Mouse (Mus musculus): Measurements from ENCODE around the gene Vezt. TPM values are rescaled to one million over a fixed set of nuclear protein-coding genes. Genes with fewer than 3 reads are reported as not detected.

Gene Vezt
- total RNA-seq, 2 experiments from 2014 or later, result 58.2 to 62.3 TPM

DNA sequence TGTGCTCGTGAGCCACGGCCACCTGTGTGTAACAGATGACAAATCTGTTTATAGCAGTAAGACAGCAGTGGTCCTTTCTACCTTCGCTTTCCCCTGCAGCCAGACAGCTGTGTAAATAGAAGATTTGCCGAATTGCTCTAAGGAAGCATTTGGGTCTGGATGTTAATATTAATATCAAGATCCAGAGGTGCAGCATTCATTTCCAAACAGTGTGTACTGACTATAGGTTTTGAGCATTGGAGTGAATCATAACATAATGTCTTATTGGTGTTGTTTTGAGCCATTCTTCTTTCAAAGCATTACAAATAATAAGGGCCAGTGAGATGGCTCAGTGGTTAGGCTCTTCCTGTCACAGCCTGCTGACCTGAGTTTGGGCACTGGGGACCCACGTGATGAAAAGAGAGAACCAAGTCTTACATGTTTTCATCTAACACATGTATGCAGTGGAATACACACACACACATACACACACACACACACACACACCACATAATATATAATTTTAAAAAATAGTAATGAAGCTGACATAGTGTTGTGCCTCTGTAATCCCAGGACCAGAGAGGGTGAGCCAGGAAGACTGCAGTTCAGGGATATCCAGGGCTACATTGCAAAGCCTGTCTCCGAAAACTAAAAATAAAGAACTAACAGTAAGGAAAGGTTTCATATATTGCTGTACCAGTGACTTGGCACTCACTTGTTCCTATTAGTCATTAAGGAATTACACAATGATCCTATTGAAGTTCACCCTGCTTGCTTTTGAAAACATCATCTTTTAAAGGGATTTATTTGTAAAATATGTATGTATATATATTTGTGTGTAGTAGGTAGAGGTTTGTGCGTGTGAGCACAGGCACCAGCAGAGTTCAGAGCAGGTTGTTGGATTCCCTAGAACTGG is 3.0 kb upstream of the Vezt start:
- DNase-seq (ENCODE audit: low spot score in 2 of 2), result no peak

- no peak for DNase-seq (ENCODE audit: low spot score in 2 of 2)
Observed at GRCm38 (mm10) chr10:94037596-94037995, 2.0 kb upstream of the Vezt start.

DNA sequence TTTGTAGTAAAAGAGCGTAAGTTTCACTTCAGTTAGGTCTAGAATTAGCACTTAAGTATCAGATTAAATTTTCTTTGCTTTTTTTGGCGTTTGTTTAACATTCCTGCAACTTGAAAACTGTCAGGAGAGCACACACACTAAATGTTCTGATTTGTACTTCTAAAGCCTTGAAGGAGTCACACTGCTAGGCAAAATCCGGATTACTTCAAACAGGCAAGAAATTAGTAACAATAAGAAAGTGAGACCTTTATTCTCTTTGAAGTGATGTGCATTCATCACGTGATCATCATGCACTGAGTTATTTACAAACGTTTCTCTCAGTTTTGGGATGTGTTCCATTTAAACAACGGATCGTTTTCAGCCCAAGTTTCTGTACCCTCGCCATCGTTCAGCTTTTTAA is 1.6 kb upstream of the Vezt start:
- no peak for DNase-seq (ENCODE audit: low spot score in 2 of 2)

GRCm38 (mm10) chr10:94036375-94036758 is 750 bp upstream of the Vezt start:
- peak in 1 of 2 experiments; percentile 7 for DNase-seq (ENCODE audit: low spot score in 2 of 2)

DNA sequence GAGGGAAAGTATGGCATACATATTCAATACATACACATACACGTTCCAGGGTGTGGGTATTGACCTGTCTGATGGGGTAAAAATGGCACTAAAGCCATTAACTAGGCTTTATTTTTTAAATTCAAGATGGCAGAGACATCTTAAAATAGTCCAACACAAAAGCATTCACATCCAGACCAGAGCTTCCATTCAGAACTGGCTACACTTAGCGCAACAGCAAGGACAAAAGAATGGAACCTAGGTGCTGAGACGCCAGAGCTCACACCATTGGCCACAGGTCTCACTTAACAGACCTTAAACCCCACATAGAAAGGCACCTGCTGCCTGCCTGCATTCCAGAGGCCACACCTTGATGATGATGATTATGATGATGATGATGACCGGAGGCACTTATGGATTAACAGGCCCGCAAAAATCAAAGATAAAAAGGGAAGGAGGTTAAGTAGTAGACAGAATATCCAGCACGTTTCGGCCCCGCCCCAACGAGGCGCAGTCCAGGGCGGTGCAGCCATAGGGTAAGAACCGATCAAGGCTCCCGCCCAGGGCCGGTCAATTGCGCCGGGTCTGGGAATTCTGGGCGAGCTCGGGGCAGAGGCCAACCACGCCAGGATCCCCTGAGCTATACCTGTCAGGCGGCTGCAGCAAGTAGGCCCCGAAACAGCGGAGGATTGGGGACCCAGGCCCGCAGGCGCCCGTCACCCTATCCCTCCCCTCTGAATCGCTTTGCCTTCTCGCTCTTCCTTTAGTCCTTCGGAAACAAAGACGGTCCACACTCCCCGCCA is 550 bp downstream of the Vezt start:
- DNase-seq (ENCODE audit: low spot score in 2 of 2), result no peak

- no peak for DNase-seq (ENCODE audit: low spot score in 2 of 2)
Observed at GRCm38 (mm10) chr10:94031164-94031563, 4.5 kb downstream of the Vezt start.

DNA sequence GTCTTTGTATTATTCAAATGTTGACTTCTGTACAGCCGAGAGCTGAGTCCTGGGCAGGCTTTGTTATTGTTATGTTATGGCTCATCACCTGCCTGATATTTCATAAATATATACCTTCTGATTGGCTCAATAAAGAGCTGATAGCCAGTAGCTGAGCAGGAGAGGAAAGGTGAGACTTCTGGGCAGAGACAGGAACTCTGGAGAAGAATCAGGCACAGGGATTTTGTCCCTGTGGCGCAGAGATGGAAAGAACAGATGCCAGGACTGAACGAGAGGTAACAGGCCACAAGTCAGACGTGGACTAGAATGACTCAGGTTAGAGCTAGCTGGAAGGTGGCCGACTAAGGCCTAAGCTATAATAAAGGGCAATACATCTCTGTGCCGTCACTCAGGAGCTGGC is 7.1 kb downstream of the Vezt start:
- no peak for DNase-seq (ENCODE audit: low spot score in 2 of 2)

GRCm38 (mm10) chr10:94025079-94025478 is 10.5 kb downstream of the Vezt start:
- no peak for DNase-seq (ENCODE audit: low spot score in 2 of 2)

GRCm38 (mm10) chr10:94021059-94021458 is 14.6 kb downstream of the Vezt start:
- DNase-seq (ENCODE audit: low spot score in 2 of 2), result no peak

DNA sequence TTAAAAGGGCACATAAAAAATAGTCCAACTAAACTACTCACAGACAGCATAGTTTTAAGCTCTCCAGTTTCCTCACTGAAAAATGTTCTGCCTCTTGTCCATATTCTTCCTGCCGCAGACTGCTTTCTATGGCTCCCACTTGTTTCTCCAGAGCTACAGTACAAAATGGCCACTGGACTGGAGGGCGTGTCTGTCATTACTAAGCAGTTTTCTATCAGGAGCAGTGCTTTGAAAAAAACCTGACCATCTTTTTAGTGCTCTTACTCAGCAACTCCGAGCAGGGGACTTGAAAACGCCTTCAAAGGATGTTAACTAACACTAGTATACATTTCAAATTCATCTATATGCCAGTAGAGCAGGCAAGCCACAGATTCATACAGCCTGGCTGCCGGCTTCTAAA is 15.0 kb downstream of the Vezt start:
- DNase-seq (ENCODE audit: low spot score in 2 of 2), result no peak

DNA sequence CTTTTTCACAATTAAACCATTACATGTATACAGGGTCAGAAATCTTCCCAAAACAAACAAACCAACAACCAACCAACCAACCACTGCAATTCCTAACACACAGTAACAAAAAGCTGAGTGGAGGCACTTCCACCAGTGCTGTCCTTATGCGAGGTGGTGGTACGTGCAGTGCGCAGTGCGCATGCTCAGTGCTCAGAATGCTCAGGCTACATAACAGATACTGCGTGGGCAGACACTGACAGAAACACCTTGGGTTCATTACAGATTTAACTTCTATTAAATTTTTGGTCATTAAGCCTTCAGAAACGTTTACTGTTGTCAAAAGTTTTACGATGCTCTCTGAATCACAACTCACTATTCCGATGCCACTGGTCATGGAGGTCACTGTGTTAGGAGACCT is 18.2 kb downstream of the Vezt start:
- no peak for DNase-seq (ENCODE audit: low spot score in 2 of 2)

DNA sequence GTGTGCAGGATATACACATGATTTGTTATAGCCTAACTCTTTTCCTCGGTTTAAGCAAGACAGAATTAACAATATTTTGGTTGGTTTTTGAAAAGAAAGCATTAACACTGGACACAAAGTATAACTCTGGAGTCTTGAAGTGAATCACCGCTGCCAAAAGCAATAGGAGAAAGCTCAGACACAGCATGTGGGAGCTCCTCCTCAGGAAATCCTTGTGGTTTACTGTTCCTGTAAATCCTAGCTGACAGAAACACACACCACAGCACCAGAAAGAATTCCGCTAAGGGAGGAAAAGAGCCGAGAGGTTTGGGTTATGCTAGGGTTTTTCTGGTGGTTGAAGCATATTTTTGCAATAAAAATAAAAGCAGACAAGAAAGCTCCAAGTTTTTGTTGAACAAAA is 21.4 kb downstream of the Vezt start:
- no peak for DNase-seq (ENCODE audit: low spot score in 2 of 2)

DNA sequence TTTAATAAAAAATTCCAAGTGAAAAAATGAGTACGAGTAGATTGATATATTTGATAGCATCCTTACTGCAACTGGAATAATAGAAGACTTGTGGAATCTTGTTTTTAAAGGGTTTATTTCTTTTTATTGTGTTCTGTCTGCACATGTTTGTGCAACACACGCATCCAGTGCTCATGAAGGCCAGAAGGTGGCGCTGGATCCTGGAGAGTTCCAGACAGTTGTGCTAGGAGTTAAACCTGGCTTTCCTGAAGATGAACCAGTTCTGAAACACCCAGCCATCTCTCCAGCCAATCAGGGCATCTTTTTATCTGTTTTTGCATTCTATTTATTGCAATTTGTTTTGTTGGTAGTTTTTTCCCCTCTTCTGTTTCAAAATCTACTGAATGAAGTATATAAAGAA is 22.4 kb downstream of the Vezt start:
- peak in 1 of 2 experiments; percentile 45 for DNase-seq (ENCODE audit: low spot score in 2 of 2)

DNA sequence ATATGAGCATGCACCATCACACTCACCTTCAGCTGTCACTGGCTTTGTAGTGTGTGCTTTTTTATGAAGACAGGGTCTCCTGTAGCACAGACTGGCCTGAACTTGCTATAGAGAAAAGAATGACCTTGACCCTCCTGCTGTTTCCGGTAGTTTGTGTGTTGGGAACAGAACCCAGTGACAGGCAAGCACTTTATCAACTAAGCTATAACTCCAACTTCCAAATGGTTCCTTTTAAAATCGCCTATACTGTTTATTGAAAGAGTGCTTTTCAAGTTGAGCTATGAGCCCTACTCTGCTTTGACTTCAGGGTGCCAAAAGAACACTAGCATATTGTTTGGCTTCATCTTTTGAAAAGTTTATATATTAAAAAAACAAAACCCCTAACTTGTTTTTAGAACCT is 24.6 kb downstream of the Vezt start:
- no peak for DNase-seq (ENCODE audit: low spot score in 2 of 2)

- no peak for DNase-seq (ENCODE audit: low spot score in 2 of 2)
Observed at GRCm38 (mm10) chr10:94009991-94010679, 25.5 kb downstream of the Vezt start.

DNA sequence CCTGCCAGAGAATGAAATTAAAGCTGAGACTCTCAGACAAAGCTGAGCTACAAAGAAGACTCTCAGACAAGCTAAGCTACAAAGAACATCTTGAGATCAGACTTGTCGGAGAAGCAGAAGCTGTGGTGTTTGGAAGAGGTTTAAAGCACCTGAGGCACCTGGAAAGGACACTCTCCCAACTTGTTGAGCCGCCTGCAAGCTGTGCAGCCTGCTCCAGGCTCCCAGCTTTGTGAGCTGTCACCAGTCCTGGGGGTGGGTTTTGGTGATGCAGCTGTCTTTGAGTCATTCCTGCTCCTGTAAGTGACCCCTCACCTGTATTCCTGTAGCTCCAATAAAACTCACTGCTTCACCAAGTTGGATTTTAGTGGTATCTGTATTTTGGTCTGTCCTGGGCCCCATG is 27.3 kb downstream of the Vezt start:
- no peak for DNase-seq (ENCODE audit: low spot score in 2 of 2)

- DNase-seq (ENCODE audit: low spot score in 2 of 2), result no peak
Observed at GRCm38 (mm10) chr10:94000223-94000622, 35.4 kb downstream of the Vezt start.

GRCm38 (mm10) chr10:93999357-93999756 is 36.3 kb downstream of the Vezt start:
- DNase-seq (ENCODE audit: low spot score in 2 of 2), result no peak

DNA sequence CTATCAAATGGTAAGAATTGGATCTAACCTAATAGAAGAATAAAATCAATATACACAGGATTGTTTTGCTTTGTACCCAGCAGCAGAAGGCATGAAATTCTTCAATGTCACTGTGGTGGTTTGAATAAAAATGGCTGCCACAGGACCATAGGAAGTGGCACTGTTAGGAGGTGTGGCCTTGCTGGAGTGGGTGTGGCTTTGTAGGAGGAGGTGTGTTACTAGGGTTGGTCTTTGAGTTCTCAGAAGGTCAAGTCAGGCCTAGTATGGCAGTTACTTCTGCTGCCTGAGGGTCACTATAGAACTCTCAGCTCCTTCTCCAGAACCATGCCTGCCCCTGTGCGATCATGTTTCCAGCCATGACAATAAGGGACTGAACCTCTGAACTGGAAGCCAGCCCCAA is 40.5 kb downstream of the Vezt start:
- DNase-seq (ENCODE audit: low spot score in 2 of 2), result no peak

GRCm38 (mm10) chr10:93994136-93994535 is 41.5 kb downstream of the Vezt start:
- no peak for DNase-seq (ENCODE audit: low spot score in 2 of 2)

GRCm38 (mm10) chr10:93985357-93985756 is 50.3 kb downstream of the Vezt start:
- DNase-seq (ENCODE audit: low spot score in 2 of 2), result no peak

DNA sequence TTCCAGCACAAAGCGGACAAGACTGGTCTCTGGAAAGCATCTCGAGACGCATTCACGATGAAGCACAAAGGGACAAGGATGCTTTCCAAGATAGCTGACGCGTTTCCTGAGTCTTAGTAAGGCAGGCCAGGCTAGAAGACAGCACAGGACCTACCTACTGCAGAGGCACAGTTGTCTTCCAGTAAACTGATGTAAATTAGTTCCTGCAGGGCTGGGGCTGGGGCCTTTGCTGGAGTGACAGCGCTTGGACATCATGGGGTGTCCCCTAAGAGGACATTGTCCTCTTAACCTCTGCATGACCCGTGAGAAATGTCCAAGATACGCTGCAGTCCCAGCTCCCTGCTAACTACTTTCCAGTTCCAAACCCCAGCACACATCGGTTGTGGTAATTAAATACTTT is 66.3 kb downstream of the Vezt start:
- DNase-seq (ENCODE audit: low spot score in 2 of 2), result no peak
